Mouse (Mus musculus) heart, postnatal 0 days (tissue): ENCODE results near the gene Tat. TPM values are rescaled to one million over a fixed set of nuclear protein-coding genes. Genes with fewer than 3 reads are reported as not detected.

Experiments used
- ATAC-seq: fragments of 200-750 bp; cut with Nextera tagmentation; 2 replicates; pipeline ENCODE4 v1.8.0; 2017; ENCODE audit warnings: low read depth, moderate number of reproducible peaks, moderate library complexity; ENCODE audit not compliant: insufficient read depth
- DNase-seq: peaks from one replicate; pipeline ENCODE4 v3.0.0-alpha.2; 2016; ENCODE audit warnings: low spot score
- H3K27ac ChIP-seq: fragments of 300-500 bp; sonication (generic); 2 replicates; pipeline ENCODE4 v1.5.1; 2014; ENCODE audit warnings: low read depth, mild to moderate bottlenecking
- H3K27me3 ChIP-seq: fragments of 300-500 bp; sonication (generic); 2 replicates; pipeline ENCODE4 v1.6.1; 2014; ENCODE audit warnings: low read length, mixed read lengths; ENCODE audit not compliant: control insufficient read depth, insufficient read depth
- H3K36me3 ChIP-seq: fragments of 300-500 bp; sonication (generic); replicated peaks from 2 replicates; pipeline ENCODE4 v1.6.1; 2014; ENCODE audit warnings: low read length, mixed read lengths; ENCODE audit not compliant: control insufficient read depth, insufficient read depth
- H3K4me1 ChIP-seq: fragments of 300-500 bp; sonication (generic); 2 replicates; pipeline ENCODE4 v1.6.1; 2014; ENCODE audit warnings: antibody characterized with exemption; ENCODE audit not compliant: control insufficient read depth, insufficient read depth
- H3K4me2 ChIP-seq: fragments of 300-500 bp; sonication (generic); 2 replicates; pipeline ENCODE4 v1.6.1; 2014; ENCODE audit warnings: low read depth, mild to moderate bottlenecking, low read length, moderate library complexity
- H3K4me3 ChIP-seq: fragments of 300-500 bp; sonication (generic); 2 replicates; pipeline ENCODE4 v1.5.1; 2014; ENCODE audit warnings: low read depth, low read length
- H3K9ac ChIP-seq: fragments of 300-500 bp; sonication (generic); replicated peaks from 2 replicates; pipeline ENCODE4 v1.6.1; 2014; ENCODE audit warnings: low read depth, low read length, mixed read lengths
- H3K9me3 ChIP-seq: fragments of 300-500 bp; sonication (generic); replicated peaks from 2 replicates; pipeline ENCODE4 v1.6.1; 2016; ENCODE audit warnings: low read length; ENCODE audit not compliant: control insufficient read depth
- CTCF ChIP-seq: IDR thresholded peaks from 2 replicates; pipeline ENCODE4 v1.5.1; 2016; ENCODE audit warnings: antibody characterized with exemption, control low read depth, low read depth
- EP300 ChIP-seq: IDR thresholded peaks from 2 replicates; pipeline ENCODE4 v1.6.1; 2016; ENCODE audit warnings: antibody characterized with exemption, low read depth
- WGBS: fragments of 180-500 bp; shearing (Covaris S2); extraction: QIAGEN DNeasy Blood & Tissue Kit; methylation state at CpG from one replicate; pipeline ENCODE4 v1.1.7; 2014; 5-methylcytosine and 5-hydroxymethylcytosine counted together
- polyA plus RNA-seq: library from polyadenylated mRNA; unstranded; fragments of >200 nt; fragmentation: Nextera tagmentation; extraction: Ambion mirVana; gene quantifications from 2 replicates; pipeline ENCODE4 v1.2.1, GENCODE M21; 2015
- total RNA-seq: library from RNA; depleted of rRNA; stranded (reverse); fragments of >200 nt; gene quantifications from 2 replicates; pipeline ENCODE4 v1.2.3, GENCODE M21; 2014; ENCODE audit warnings: low replicate concordance; rRNA removed

Tat gene
- total RNA-seq: 1.2 and 2.9 TPM in 2 replicates
- polyA plus RNA-seq: 0.26 and 0.34 TPM in 2 replicates

DNA sequence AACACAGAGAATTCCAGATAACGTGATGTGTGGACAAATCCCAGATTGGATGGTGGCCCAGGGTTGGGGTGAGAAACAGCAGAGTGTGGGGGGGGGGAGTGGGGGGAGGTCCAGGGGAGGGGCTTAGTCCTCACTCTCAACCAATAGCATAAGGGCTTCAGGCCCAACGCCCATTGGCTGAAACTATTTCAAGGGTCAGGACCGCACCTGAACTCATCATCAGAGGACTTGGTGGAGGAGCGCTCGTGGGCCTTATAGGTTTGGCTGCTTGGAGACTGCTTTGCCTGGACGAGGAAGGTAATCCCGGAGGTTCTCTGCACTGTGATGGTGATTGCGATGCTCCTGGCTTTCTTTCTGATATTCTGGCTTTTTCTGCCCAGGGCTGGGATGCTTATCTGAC lies at the start of gene Tat:
TSS of gene Tat (plus strand) at position 214 of the 400 bp plus-strand sequence.
- no peak for DNase-seq
- WGBS: 73% methylated on average over 8 of the region's 8 CpGs

DNA sequence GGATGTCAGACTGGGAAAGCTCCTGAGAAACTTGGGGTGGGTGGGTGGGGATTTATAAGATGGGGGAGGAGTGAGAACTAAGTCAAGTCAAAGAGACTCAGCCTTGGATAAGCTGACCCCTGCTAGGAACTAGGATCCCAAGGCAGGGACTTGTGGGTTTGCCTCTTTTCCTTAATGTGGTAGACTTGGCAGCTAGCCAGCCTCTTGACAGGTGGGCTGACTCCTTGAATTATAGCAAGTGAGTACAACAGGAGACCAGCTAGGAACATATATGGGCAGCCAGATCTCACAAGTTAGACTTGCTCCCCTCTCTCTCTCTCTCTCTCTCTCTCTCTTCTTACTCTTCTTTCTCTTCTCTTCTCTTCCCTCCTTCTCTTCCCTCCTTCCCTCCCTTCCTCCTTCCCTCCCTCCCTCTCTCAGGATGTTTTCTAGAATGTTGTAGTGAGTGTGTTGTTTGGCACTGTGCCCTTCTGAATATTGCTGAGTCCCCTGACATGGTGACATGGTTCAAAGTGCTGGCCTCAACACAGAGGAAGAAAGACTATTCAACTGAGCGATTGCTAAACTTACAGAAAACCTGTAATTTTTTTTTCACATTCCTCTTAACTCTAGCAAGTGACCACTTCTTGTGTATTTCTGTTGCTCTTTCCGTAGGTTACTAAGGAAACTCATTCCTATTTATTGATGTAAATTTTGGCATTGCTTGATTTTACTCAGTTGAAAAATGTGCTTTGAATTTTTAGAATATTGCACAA lies 48.5 kb upstream of the Tat start:
- no peak for ATAC-seq
- H3K4me3 ChIP-seq: no peak overlapping the region
- no peak for DNase-seq
- H3K9ac ChIP-seq: no peak overlapping the region
- TF ChIP-seq CTCF (no peak), EP300 (no peak)
- 0 out of 2 replicates have a peak, but pooled peaks cover under 1% of the 10 kb centered on the region for H3K27me3 ChIP-seq
- H3K9me3 ChIP-seq: no peaks in the 10 kb centered on the region
- no peaks in the 10 kb centered on the region for H3K4me1 ChIP-seq
- 64% methylated on average over 2 of the region's 2 CpGs for WGBS
- no peak overlapping the region for H3K4me2 ChIP-seq
- H3K36me3 ChIP-seq: peaks cover 35% of the 10 kb centered on the region
- no peak overlapping the region for H3K27ac ChIP-seq

More for the DNA sequence above, at the start of gene Tat:
- no peak within 1 kb of the TSS for H3K4me3 ChIP-seq
- no peaks in the 10 kb centered on the region for H3K36me3 ChIP-seq
- H3K27me3 ChIP-seq: no peaks in the 10 kb centered on the region
- no peak for TF ChIP-seq CTCF
- TF ChIP-seq EP300: no peak
- H3K4me2 ChIP-seq: no peak within 1 kb of the TSS
- no peak for ATAC-seq
- H3K27ac ChIP-seq: no peak within 1 kb of the TSS
- no peaks in the 10 kb centered on the region for H3K9me3 ChIP-seq
- no peaks in the 10 kb centered on the region for H3K4me1 ChIP-seq
- H3K9ac ChIP-seq: no peak within 1 kb of the TSS

DNA sequence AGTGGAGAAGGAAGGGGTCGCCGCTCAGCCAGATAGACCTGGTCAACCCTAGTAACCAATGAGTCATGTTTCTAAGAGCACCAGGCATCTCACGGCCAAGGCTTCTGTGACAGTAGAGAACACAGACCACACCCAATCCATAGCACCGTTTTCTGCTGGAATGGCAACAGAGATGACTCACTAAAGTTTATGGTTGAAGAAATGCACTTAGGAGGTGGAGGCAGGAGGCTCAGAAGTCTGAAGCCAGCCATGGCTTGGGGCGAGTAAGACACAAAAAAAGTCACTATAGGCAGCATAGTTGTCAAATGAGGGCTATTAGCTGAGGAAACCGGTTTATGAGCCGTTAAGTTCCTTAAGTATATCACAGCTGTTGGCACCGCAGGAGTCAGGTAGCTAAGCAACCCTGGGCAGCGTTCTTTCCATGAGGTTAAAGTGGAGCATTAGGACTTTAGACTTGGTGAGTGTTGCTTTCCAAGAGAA lies 45.0 kb upstream of the Tat start:
- Histone ChIP-seq H3K27me3 (peaks cover 27% of the 10 kb centered on the region), H3K36me3 (peaks cover 21% of the 10 kb centered on the region), H3K9me3 (no peaks in the 10 kb centered on the region), H3K9ac (no peak overlapping the region), H3K4me3 (no peak overlapping the region), H3K4me1 (no peaks in the 10 kb centered on the region), H3K27ac (no peak overlapping the region), H3K4me2 (no peak overlapping the region)
- TF ChIP-seq CTCF (no peak), EP300 (no peak)
- no peak for DNase-seq
- no peak for ATAC-seq
- WGBS: 50% methylated on average over 9 of the region's 9 CpGs

GRCm38 (mm10) chr8:109945694-109946093 lies 44.5 kb upstream of the Tat start:
- H3K4me1 ChIP-seq: no peaks in the 10 kb centered on the region
- TF ChIP-seq EP300 (no peak), CTCF (no peak)
- WGBS: 74% methylated on average over 7 of the region's 7 CpGs
- ATAC-seq (no peak), DNase-seq (no peak)
- no peak overlapping the region for H3K9ac ChIP-seq
- H3K27me3 ChIP-seq: peaks cover 28% of the 10 kb centered on the region
- no peak overlapping the region for H3K4me3 ChIP-seq
- no peak overlapping the region for H3K27ac ChIP-seq
- H3K4me2 ChIP-seq: no peak overlapping the region
- peaks cover 16% of the 10 kb centered on the region for H3K36me3 ChIP-seq
- H3K9me3 ChIP-seq: no peaks in the 10 kb centered on the region

- WGBS: 84% methylated on average over 7 of the region's 7 CpGs
- TF ChIP-seq CTCF (no peak), EP300 (no peak)
Measured at GRCm38 (mm10) chr8:109946272-109946671, 44.0 kb upstream of the Tat start.

More at GRCm38 (mm10) chr8:109946272-109946671, 44.0 kb upstream of the Tat start:
- no peak for ATAC-seq
- Histone ChIP-seq H3K4me2 (no peak overlapping the region), H3K36me3 (peaks cover 10% of the 10 kb centered on the region), H3K27me3 (peaks cover 28% of the 10 kb centered on the region), H3K4me3 (no peak overlapping the region), H3K9ac (no peak overlapping the region), H3K4me1 (no peaks in the 10 kb centered on the region), H3K27ac (no peak overlapping the region), H3K9me3 (no peaks in the 10 kb centered on the region)
- DNase-seq: no peak
